Mouse (Mus musculus) liver, postnatal 0 days (tissue): ENCODE data around the gene Pole4.

Experiments
- CTCF ChIP-seq: sonication (generic); IDR thresholded peaks from 2 replicates; pipeline ENCODE4 v1.5.1; 2016; ENCODE audit warnings: antibody characterized with exemption, low read depth
- EP300 ChIP-seq: IDR thresholded peaks from 2 replicates; pipeline ENCODE4 v1.6.1; 2016; ENCODE audit warnings: antibody characterized with exemption, low read depth, mild to moderate bottlenecking

DNA sequence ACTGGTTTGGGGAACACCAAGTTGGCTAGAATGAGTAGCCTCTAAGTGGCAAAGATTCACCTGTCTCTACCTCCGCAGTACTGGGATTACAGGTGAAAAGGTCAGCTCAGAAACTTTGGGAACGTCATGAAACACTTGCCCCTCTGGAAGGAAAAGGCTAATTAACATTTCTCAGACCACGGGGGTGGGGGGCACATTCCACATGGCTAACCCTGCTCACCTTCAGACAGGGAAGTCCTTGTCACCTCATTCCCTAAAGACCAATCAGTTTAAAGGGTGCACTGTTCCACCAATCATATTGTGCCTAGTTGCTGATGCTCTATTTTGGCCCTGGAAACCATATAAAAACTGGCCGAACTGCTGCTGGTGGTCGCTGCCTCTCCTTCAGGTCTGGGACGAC lies 3.9 kb downstream of the Pole4 start:
- TF ChIP-seq CTCF (no peak), EP300 (no peak)
